Mouse (Mus musculus) cerebellum, adult 11-12 months (tissue): ENCODE results near the gene Mas1.
"Not testable (repeated sequence)": the region's sequence is repeated elsewhere in the genome, so short reads cannot be mapped to it uniquely, and the experiment has no call there.

Experiments
- DNase-seq: peaks from one replicate; pipeline ENCODE4 v3.0.0; 2022

The Mas1 gene

DNA sequence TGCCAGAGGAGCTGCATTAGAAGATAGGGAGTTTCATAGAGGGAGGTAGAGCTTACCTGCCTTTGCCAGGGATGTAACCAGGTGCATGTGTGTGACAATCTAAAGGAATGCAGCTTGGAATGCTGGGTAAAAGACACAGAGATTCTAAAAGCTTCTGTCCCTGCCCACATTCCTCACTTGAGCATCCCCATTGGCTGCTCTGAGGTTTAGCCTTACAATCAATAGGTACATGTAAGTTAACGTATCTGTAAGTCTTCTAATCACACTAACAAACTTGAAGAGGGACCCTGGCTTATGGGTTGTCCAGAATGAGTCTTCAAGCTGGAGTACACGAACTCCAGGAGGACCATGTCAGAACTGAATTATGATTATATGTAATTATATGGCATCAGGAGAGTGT lies at the start of gene Mas1:
Mas1 (minus strand) TSS at position 101 of the 400 bp plus-strand sequence.
- no peak for DNase-seq

DNA sequence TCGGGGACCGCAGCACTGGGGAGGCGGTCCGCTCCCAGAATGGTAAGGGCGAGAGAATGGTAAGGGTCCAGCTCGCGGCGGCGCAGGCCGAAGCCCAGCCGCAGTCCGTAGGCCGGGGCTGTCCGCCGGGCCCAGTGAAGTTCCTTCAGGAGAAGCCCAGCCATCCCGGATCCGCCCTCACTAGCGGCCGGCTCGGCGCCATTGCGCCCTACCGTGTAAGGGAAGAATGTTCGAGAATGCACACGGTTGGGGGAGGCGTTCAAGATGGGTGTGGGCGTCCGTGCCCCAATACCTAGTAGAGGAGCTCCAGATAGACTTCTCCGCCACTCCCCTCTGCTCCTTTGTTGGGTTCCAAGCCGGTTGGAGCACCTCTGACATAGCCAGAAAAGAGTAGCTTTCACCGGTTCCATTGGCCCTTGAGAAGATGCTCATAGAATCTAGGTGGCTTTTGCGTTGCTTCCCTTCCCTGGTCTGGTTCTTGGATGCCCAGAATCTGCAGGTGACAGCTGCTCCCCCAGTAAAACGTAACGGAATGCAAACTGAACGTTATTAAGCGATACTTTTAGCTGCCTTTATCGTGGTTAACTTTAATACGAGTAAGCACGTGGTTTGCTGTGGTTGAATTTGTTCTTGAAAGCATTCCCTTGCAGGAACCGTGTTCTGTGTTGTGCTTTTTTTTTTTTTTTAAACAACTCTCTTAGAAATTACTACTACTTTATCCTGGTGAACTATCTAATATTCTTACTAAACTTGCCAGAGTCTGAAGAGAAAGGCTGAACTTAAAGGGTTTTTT lies 48.8 kb upstream of the Mas1 start:
- DNase-seq, result no peak

DNA sequence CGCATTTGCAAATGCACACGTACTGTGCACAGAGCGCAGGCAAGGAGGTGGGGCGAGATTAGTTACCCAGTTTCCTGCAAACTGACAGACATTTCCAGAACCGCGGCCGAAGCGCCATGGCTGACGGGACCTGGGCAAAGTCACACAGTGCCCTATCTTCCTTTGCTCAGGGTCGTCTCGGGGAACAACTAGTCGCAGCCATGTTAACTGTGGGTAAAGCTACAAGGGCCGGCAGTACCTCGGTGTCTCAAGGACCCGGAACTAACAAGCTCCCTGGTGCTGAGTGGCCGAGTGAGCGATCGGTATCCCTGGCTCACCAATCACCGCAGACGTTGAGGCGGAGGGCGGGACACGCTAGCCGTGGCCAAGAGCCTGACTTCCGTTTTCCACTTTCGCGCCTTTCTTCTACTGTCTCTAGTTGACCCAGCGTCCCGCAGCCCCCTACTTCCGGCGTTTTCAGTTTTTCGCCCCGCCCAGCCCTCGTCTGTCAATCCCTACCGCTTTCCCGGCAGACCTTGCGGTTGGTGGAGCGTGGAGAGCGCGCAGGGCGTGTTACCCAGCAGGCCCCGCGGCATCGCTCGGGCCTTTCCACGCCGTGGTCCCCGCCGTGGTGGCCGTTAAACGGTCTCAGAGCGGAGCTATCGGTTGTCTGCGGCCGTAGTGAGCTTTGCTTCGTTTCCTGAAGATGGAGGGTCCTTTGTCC lies 48.1 kb upstream of the Mas1 start, which contains the start of gene Mrpl18:
Mrpl18 (minus strand) TSS at position 465 of the 703 bp plus-strand sequence.
- peak; percentile 99 for DNase-seq

DNA sequence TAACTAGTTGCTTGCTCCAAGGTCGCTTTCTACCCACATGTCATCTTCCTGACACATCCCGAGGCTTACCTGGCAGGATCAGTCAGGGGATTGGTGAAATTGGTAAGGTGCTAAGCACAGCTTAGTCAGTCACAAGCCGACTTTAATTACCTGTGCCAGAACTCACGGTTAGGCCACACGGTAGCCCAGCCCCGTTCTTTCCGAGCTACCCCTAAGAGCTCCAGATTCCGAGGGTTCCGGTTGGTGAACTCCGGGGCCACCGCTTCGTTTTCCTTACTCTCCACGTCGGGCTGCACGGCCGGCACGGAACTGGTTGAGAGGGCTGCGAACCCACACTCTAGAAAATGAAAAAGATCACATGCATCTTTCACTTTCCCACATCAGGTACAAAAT lies 47.5 kb upstream of the Mas1 start, which contains the start of gene Tcp1:
Tcp1 (plus strand) TSS at position 214 of the 393 bp plus-strand sequence.
- no peak for DNase-seq

DNA sequence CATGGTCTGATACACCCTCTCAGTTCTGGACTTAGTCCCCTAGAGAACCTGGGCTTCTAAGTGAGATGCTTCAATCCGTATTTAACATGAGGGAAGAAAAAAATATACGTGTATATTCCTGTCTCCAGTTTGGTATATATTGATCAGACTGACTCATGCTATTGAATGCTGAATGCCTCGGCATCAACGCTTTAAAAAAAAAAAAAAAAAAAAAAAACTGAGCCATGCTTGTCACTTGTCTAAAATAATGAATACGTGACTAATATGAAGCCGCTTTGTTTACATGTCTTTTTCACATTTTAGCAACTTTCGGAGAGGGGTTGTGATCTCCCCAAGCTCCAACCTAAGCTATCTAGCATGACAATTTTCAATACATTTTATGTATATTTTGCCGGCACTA lies 42.4 kb upstream of the Mas1 start:
- DNase-seq, result no peak

DNA sequence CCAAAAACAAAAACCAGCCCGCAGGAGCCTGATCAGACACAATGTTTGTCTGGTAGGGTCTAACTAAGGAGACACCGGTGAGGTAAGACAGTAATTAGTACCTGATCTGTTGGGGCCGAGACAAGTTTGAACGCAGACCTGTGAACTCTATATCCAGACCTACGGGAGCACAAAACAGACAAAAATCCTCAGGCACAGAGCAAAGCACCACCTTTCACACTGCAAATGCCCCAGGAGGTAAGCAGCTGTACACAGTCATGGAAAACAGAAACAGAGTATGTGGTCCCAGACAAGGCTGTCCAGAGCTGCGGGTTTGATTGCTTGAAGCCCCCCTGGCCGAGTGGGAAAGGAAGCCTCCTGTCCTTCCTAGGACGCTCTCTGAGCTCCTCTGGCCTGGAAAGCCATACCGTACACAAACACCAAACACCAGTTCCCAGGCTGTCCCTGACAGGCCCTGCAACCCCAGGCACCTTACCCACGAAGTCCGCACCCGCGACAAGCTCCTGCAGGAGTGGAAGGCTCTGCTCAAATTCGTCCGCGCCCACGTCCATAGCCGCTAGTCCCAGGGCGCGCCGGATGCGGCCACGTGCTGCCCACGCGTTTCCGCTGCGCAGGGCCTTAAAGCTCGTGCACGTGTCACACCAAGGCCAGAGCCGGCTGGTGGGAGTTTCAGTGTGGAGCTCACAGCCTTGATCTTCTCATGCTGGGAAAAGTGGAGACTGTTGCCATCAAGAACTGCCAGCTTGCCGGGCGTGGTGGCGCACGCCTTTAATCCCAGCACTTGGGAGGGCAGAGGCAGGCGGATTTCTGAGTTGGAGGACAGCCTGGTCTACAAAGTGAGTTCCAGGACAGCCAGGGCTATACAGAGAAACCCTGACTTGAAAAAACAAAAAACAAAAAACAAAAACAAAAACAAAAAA lies 41.7 kb upstream of the Mas1 start, which contains the start of gene Pnldc1:
Pnldc1 (minus strand) TSS at position 870 of the 920 bp plus-strand sequence.
- no peak for DNase-seq

DNA sequence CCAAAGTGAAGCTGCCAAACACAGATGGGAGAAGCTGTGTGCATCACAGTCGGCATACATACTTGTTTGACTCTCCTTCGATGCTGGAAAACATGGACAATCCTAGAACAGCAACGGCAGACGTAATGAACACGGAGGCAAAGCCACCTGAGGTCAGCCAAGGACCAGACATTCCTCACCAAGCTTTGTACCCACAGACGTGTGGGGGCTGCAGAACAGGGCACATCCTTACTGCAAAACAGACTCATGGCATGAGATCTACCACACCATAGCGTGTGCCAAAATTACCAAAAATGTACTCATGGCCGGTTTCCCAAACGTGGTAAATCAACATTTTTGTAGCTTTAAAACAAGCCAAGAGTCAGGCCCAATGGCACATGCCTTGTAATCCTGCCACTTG lies 38.5 kb upstream of the Mas1 start:
- no peak for DNase-seq

DNA sequence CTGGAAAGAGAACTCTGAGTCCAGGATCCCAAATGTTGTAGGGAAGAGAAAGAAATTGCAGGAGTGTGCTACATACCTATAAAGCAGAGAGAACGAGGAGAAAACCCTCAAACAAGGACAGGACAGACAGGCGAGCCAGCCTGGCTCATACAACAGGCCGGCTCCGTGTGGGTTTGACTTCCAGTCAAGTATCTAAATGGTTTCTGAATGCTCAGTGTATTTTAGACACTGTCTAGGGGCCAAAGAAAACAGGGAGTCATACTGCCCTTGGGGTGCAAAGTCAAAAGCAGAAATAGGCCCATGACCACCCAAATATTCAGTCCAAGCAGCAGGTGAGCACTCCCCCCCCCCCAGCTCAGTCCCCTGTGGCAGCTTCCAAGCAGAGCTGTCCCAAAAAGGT lies 37.9 kb upstream of the Mas1 start:
- no peak for DNase-seq

DNA sequence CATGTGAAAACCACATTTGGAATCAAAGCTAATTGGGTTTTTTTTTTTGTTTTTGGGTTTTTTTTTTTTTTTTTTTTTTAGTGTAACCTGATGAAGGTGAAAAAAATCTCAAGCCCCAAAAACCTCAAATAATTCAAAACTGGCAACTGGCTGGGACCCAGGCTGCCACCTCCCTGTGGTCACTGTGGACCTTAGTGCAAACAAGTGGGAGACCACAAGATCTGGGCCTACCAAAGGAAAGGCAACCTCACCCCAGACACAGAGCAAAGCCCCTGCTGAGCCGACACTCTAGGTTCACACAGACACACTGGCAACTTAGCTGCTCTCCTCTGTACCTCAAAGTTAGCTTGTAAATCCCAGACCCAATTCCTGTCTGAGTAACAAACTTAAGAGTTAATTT lies 36.4 kb upstream of the Mas1 start:
- DNase-seq, result no peak

DNA sequence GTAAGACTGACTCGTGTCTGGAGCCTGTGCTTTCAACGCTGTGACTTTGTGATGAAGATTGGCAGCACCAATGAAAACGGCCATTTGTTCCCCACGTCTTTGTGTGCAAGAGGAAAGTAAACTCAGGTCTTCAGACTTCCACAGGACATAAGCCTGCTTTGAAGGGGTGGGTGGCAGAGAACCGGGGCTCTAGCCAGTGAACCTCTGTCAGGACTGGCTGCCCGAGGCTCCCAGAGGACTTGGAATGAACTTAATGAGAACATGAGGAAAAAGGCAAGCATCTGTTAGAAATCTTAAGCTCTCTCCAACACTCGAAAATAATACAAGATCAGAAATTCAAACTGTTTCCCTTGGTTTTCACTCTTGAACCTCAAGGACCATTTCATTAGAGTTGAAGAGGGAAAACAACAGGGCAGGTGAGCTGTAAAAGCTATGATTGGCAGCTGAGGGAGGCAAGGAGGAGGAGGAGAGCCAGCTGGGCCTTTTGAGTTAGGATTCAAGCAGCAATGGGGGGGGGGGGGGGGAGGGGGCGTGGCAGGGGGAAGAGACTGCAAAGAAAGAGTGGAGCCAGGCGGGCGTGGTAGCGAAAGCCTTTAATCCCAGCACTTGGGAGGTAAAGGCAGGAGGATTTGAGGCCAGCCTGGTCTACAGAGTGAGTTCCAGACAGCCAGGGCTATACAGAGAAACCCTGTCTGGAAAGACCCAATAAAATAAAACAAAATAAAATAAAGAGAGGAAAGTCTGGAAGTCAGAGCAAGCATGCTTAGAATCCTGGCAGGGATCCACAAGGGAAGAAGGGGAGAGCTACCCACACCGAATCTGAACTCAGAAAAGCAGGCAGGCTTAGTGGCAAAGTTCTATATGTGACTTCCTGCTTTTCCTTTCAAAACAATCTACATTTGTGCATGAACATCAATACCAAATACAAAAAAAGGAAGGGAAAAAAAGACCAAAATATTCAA lies 35.7 kb upstream of the Mas1 start:
- no peak for DNase-seq

DNA sequence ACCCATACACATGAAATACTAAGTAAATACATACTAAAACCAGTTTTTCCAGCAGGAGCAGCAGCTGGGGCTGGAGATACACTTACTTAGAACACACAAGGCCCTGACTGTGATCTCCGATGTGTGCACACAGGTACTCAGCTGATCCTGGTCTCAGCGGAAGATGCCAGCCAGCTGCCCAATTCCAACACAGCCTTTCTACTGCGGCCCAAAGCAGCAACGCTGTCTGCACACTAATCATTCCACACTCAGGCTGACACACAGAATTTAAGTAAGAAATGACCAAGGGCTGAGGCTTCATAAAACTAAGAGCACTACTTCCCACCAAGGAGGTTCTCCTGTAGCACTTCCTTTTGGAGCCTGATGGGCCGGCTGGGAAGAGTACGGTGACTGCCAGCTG lies 34.3 kb upstream of the Mas1 start:
- DNase-seq, result no peak

DNA sequence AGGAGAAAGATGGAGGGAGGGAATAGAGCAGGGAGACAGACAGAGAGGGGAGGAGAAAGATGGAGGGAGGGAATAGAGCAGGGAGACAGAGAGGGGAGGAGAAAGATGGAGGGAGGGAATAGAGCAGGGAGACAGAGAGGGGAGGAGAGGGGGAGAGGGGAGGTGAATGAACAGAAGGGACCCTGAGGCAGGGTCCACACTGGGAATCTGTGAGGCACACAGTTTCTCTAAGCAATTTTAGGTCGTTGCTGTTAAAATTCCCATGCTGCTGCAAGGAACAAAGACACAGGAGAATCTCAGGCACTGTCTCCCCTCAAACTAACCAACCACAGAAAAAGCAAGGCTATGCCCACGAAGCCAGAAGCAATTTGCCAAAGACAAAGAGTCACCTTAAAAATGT lies 30.7 kb upstream of the Mas1 start:
- not testable (repeated sequence) for DNase-seq

DNA sequence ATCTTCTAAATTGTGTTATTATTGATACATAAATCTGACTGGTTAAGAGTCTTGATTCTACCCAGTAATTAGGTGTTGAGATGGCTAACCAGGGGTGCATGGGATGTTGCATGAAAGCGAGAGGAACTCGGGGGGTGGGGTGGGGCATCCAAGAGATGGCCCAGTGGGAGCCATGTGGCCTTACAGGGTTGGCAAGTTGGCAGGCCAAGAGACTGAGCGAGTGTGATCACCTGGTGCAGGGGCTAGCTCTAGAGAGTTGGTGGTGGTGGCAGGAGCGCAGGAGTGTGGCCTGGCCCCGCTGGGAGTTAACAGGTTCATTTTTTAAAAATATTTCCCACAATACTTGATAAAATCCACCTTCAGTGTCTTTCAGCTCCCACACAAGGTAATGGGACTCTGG lies 29.7 kb upstream of the Mas1 start:
- DNase-seq, result no peak

DNA sequence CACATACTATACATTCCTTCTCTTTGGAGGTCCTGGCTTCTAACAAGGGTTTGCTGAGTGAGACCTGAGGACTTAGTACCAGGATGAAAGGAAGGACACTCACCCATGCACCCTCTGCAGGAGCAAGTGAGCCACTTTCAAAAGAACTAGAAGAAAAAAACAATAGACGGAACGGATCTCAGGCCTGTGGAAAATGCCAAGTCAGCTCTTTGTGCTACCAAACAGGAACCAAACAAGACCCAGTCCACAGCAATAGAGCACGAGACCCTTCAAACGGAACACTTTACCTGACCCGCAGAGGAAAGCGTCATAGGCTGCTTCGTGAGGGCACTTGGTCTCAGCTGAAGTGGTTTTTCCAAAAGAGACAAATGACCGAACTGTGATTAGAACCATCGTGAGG lies 24.1 kb upstream of the Mas1 start:
- no peak for DNase-seq

DNA sequence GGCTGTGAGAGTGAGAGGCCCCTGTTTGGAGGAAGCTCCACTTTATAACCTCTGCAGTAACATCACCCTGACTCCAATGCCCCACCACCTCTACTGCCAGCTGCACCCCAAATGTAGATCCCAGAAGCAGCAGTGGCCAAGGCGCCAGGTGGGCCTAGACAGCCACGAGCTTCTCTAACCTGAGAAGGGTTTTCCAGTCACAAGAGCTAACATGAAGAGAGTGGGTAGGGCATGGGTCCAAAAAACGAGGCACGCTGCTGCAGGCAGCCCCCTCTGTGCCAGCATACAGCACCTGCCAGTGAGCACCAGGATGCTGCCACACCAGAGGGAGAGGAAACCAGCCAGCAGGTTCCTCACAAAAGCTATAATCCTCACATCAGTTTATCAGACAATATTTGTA lies 23.1 kb upstream of the Mas1 start:
- DNase-seq, result no peak

DNA sequence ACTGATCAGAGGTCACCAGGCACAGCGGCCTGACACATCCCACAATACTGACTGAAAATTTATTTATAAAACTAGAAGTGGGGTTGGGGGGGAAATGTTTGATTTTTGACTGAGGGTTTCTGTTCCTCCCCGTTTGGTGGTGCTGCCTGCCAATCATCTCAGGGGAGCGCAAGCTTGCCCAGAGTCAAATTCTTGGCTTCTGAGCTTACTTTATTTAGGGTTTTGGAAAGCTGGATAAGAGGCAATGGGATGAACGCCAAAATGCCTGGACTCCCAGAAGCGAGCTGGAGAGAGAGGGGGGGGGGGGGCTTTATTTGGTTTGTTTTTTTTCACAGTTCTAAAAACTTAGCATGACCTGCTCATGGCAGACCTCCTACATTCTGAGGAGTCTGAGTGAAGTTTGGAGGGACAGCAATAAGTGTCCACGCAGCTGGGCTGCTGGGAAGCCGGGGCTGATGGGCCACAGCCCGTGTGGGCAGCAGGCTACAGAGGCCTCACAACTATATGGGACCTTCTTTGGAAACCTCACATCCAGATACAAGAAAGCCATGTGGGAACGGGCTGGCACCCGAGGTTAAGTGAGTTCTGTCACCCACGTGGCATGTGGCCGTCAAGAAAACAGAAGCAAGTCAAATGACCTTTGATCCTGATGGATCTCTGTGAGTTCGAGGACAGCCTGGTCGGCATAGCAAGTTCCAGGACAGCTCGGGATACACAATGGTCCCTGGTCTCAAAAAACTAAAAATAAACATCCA lies 19.3 kb upstream of the Mas1 start:
- no peak for DNase-seq

DNA sequence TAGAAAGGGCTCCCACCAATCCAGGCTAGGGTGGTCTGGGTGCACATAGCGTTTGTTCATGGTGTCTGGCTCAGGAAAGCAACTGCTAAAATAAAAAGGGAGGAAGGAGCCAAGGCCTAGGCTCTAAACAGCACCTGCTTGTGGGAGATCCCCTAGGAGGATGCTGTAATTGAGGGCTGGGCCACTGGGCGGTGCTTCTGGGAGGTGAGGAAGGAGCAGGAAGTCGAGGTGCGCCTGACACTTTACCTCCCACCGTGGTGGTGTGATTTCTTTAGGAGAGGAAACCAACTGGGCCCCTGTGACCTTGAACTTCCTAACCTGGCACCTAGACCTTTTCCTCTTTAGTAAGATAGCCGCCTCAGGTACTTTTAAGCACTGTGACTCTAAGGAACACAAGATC lies 18.7 kb upstream of the Mas1 start:
- no peak for DNase-seq

DNA sequence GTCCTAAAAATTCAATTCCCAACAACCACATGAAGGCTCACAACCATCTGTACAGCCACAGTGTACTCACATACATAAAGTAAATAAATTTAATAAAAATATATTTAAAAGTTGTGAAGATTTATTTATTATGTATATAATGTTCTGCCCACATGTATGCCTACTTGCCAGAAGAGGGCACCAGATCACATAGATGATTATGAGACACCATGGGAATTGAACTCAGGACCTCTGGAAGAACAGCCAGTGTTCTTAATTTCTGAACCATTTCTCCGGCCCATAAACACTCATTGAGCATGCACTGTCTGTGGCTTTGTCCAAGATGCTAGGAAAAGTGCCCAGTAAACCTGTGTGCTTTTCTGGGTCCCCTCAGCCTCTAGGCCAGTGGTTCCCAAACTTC lies 13.3 kb upstream of the Mas1 start:
- no peak for DNase-seq

DNA sequence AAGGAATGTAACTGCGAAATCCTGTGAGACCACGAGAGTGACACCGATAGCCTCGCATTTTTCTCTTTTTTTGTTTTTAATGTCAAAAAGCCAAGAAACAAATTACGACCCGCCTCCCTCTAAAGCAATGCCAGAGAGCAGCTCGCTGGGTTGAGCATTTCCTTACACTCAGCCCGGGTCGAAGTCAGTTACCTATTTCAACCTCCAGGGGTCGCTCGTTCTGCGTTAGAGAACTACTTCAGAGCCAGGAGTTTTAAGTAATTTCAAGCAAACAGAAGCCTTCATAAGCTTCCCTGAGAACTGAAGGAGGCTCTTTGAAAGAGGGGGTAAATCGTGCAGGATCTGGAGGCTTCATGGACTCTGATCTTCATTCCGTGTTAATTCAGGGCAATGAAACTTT lies 12.2 kb upstream of the Mas1 start:
- peak; percentile 67 for DNase-seq

DNA sequence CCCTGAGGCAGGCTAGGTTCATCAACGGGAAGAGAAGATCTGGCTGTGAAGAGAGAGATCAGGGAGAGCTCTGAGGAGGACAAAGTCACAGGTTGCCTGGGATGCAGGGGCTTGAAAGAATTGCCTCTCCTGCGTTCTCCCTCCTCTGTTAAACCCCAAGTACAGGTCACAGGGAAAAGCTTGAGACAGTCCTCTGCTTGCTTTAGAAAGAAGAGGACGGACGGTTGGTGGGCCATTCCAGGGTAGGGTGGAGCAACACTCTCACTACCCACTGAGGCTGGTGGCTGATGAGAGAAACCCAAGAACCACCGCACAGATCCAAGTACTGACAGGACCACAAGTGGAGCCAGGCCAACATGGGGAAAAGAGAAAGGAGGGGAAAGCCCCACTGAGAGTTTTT lies 7.8 kb upstream of the Mas1 start, which contains the start of gene Mrgprh:
Mrgprh (plus strand) TSS at position 301 of the 400 bp plus-strand sequence.
- no peak for DNase-seq
